24 mouse cellular contexts compared by ENCODE assay signal in genomic region chr13:81689587-81689986, GRCm38 (mm10). TPM values are rescaled to one million over a fixed set of nuclear protein-coding genes. Genes with fewer than 3 reads are reported as not detected.
DNase-seq lines count a peak whose midpoint lies in the region; ATAC-seq and TF ChIP-seq lines count a peak whose summit lies in the region.
"Had no signal": no experiment of that assay in that cellular context is flagged by ENCODE, and none has a peak within 500 bp of the region (broad histone marks: within the 10 kb centered on the region; RNA-seq: fewer than 3 reads in every experiment).

No protein-coding gene starts in this region.

- 0 out of 2 replicates have a peak overlapping the region, but pooled peaks have one; percentile 29 for H3K27ac ChIP-seq in heart, embryonic 10.5 days
- H3K27ac ChIP-seq in liver, embryonic 11.5 days (ENCODE audit: low read depth, low read length), result no peak overlapping the region
- H3K27ac ChIP-seq in forebrain, embryonic 14.5 days (ENCODE audit: low read depth, low read length), result no peak overlapping the region
- H3K27ac ChIP-seq: forebrain, embryonic 15.5 days; hindbrain, embryonic 14.5 days; left cerebral cortex, adult 2 months; limb, embryonic 10.5 days had no signal

- H3K9ac ChIP-seq in liver, embryonic 11.5 days (ENCODE audit: low read depth, low read length), result no peak overlapping the region
- H3K9ac ChIP-seq in forebrain, embryonic 14.5 days (ENCODE audit: low read length), result no peak overlapping the region
- H3K9ac ChIP-seq: forebrain, embryonic 15.5 days; hindbrain, embryonic 14.5 days had no signal

- no peaks in the 10 kb centered on the region for H3K9me3 ChIP-seq in heart, embryonic 10.5 days
- no peaks in the 10 kb centered on the region for H3K9me3 ChIP-seq in G1E (replicated peaks)
- no peaks in the 10 kb centered on the region for H3K9me3 ChIP-seq in liver, embryonic 11.5 days (ENCODE audit: control insufficient read depth, low read length)
- no peaks in the 10 kb centered on the region for H3K9me3 ChIP-seq in forebrain, embryonic 14.5 days (replicated peaks; ENCODE audit: control insufficient read depth, low read length)
- H3K9me3 ChIP-seq: forebrain, embryonic 15.5 days; limb, embryonic 10.5 days; megakaryocyte, embryonic 14.5 days had no signal

- 87% methylated on average over 3 of the region's 3 CpGs for WGBS in heart, embryonic 10.5 days
- WGBS in liver, embryonic 11.5 days, result 75% methylated on average over 3 of the region's 3 CpGs
- 89% methylated on average over 3 of the region's 3 CpGs for WGBS in forebrain, embryonic 14.5 days

- H3K27me3 ChIP-seq in heart, embryonic 10.5 days (ENCODE audit: insufficient read depth, poor library complexity, severe bottlenecking), result no peaks in the 10 kb centered on the region
- H3K27me3 ChIP-seq in G1E (ENCODE audit: insufficient read depth, low read length), result no peaks in the 10 kb centered on the region
- H3K27me3 ChIP-seq in liver, embryonic 11.5 days (replicated peaks; ENCODE audit: control insufficient read depth, insufficient read depth, low read length), result no peaks in the 10 kb centered on the region
- no peaks in the 10 kb centered on the region for H3K27me3 ChIP-seq in forebrain, embryonic 14.5 days (replicated peaks; ENCODE audit: control insufficient read depth, insufficient read depth, low read length)
- H3K27me3 ChIP-seq: forebrain, embryonic 15.5 days; megakaryocyte, embryonic 14.5 days had no signal

- no peak overlapping the region for H3K4me3 ChIP-seq in heart, embryonic 10.5 days
- H3K4me3 ChIP-seq in G1E (ENCODE audit: low read depth, low read length), result peak overlapping the region; percentile 27; the same call in 1 of the 2 replicates
- H3K4me3 ChIP-seq in liver, embryonic 11.5 days (ENCODE audit: low read depth, low read length), result no peak overlapping the region
- H3K4me3 ChIP-seq in forebrain, embryonic 14.5 days (ENCODE audit: low read depth, low read length), result no peak overlapping the region
- H3K4me3 ChIP-seq: forebrain, embryonic 15.5 days; left cerebral cortex, adult 2 months; limb, embryonic 10.5 days; megakaryocyte, embryonic 14.5 days had no signal

- H3K4me1 ChIP-seq in heart, embryonic 10.5 days, result peaks cover 17% of the 10 kb centered on the region
- H3K4me1 ChIP-seq in G1E (ENCODE audit: insufficient read depth, low read depth, low read length), result peaks cover 45% of the 10 kb centered on the region
- peaks cover 14% of the 10 kb centered on the region for H3K4me1 ChIP-seq in liver, embryonic 11.5 days (replicated peaks; ENCODE audit: control insufficient read depth, insufficient read depth, low read length)
- no peaks in the 10 kb centered on the region for H3K4me1 ChIP-seq in forebrain, embryonic 14.5 days (ENCODE audit: control insufficient read depth, insufficient read depth, low read length)
- H3K4me1 ChIP-seq: forebrain, embryonic 15.5 days; limb, embryonic 10.5 days had no signal

- DNase-seq in heart, embryonic 10.5 days (ENCODE audit: low spot score), result peak; percentile 77
- DNase-seq in heart, postnatal 4 days, result no peak
- DNase-seq in G1E (ENCODE audit: low spot score), result no peak
- no peak for DNase-seq in liver, embryonic 11.5 days (ENCODE audit: low spot score)
- no peak for DNase-seq in thymus, postnatal 4 days
- DNase-seq in forebrain, embryonic 14.5 days (ENCODE audit: low spot score), result no peak
- DNase-seq in urinary bladder, postnatal 4 days (ENCODE audit: low spot score in 2 of 2), result no peak
- DNase-seq: cerebellum, adult 9-10 months; gastrocnemius, postnatal 36 days; kidney, adult 8-10 months; kidney, postnatal 36 days; layer of hippocampus, adult 9-11 months; lung, adult 2 months; retina, postnatal 1 day had no signal

- peak overlapping the region; percentile 51; the same call in 1 of the 2 replicates for H3K4me2 ChIP-seq in liver, embryonic 11.5 days
- no peak overlapping the region for H3K4me2 ChIP-seq in forebrain, embryonic 14.5 days (ENCODE audit: low read length)
- H3K4me2 ChIP-seq: forebrain, embryonic 15.5 days; hindbrain, embryonic 14.5 days had no signal

- H3K36me3 ChIP-seq in heart, embryonic 10.5 days, result peaks cover 21% of the 10 kb centered on the region
- peaks cover 67% of the 10 kb centered on the region for H3K36me3 ChIP-seq in G1E (replicated peaks)
- H3K36me3 ChIP-seq in liver, embryonic 11.5 days (ENCODE audit: control insufficient read depth, insufficient read depth, low read length), result peaks cover 12% of the 10 kb centered on the region; the same call in 1 of the 2 replicates
- no peaks in the 10 kb centered on the region for H3K36me3 ChIP-seq in forebrain, embryonic 14.5 days (ENCODE audit: control insufficient read depth, insufficient read depth, low read length)
- H3K36me3 ChIP-seq: forebrain, embryonic 15.5 days had no signal

- TF ChIP-seq CTCF in G1E (IDR thresholded peaks at IDR 0.05; ENCODE audit: low read depth, low read length), result no peak

- no peak for ATAC-seq in G1E (ENCODE audit: extremely low read depth, insufficient number of reproducible peaks, low FRiP score, poor library complexity, severe bottlenecking)
- peak; percentile 34 for ATAC-seq in liver, embryonic 11.5 days (replicated peaks; ENCODE audit: low FRiP score)
- ATAC-seq in megakaryocyte-erythroid progenitor cell, adult 5-6 weeks (replicated peaks; ENCODE audit: low FRiP score, low TSS enrichment, poor library complexity, severe bottlenecking), result peak; percentile 36; the same call in 1 of the 2 replicates
- ATAC-seq in forebrain, embryonic 14.5 days, result no peak
- ATAC-seq: CD4-positive, CD25-positive, alpha-beta regulatory T cell, adult 4 months; forebrain, embryonic 15.5 days; midbrain, embryonic 16.5 days had no signal

RNA-seq across cellular contexts. Expression of gene Polr3g, which starts 21.2 kb away (rescaled TPM):
- polyA plus RNA-seq in heart, embryonic 10.5 days (2016; fragmentation: Nextera tagmentation; extraction: Ambion mirVana), result 32.1 and 32.6 TPM in 2 replicates
- total RNA-seq in heart, postnatal 4 days (2021), result 1 to 10 TPM; 3.4 to 4.4 TPM
- total RNA-seq in G1E (2014; fragmentation: Nextera tagmentation), result 32.7 and 46.3 TPM in 2 replicates
- 43.7 and 46.2 TPM in 2 replicates for total RNA-seq in G1E (2017)
- 1.1 and 2.0 TPM in 2 replicates for polyA plus RNA-seq in G1E (2012)
- 22.9 and 26.3 TPM in 2 replicates for polyA plus RNA-seq in liver, embryonic 11.5 days (2014; fragmentation: Nextera tagmentation; extraction: Ambion mirVana)
- 28.5 and 38.2 TPM in 2 replicates for total RNA-seq in megakaryocyte-erythroid progenitor cell, adult 5-6 weeks (2014; fragmentation: Nextera tagmentation)
- 31.6 and 39.2 TPM in 2 replicates for total RNA-seq in megakaryocyte-erythroid progenitor cell, adult 5-6 weeks (2017)
- polyA plus RNA-seq in forebrain, embryonic 14.5 days (2014; fragmentation: Nextera tagmentation; extraction: Ambion mirVana), result 2.9 and 3.4 TPM in 2 replicates

RNA-seq across cellular contexts. Expression of gene Mblac2, which starts 21.6 kb away (rescaled TPM):
- 5.7 and 6.2 TPM in 2 replicates for polyA plus RNA-seq in heart, embryonic 10.5 days (2016; fragmentation: Nextera tagmentation; extraction: Ambion mirVana)
- 1 to 10 TPM; 2.4 to 3.0 TPM for total RNA-seq in heart, postnatal 4 days (2021)
- 7.8 and 9.9 TPM in 2 replicates for total RNA-seq in G1E (2014; fragmentation: Nextera tagmentation)
- 5.1 and 6.1 TPM in 2 replicates for total RNA-seq in G1E (2017)
- polyA plus RNA-seq in G1E (2012), result 0.62 and 0.75 TPM in 2 replicates
- polyA plus RNA-seq in liver, embryonic 11.5 days (2014; fragmentation: Nextera tagmentation; extraction: Ambion mirVana), result 3.7 and 5.2 TPM in 2 replicates
- total RNA-seq in megakaryocyte-erythroid progenitor cell, adult 5-6 weeks (2014; fragmentation: Nextera tagmentation), result 3.4 and 9.1 TPM in 2 replicates
- 2.4 and 4.3 TPM in 2 replicates for total RNA-seq in megakaryocyte-erythroid progenitor cell, adult 5-6 weeks (2017)
- 23.8 and 33.6 TPM in 2 replicates for polyA plus RNA-seq in forebrain, embryonic 14.5 days (2014; fragmentation: Nextera tagmentation; extraction: Ambion mirVana)
- polyA plus RNA-seq: erythroblast, embryonic 14.5 days had no signal

RNA-seq across cellular contexts. Expression of gene Lysmd3, which starts 32.1 kb away (rescaled TPM):
- polyA plus RNA-seq in heart, embryonic 10.5 days (2016; fragmentation: Nextera tagmentation; extraction: Ambion mirVana), result 26.8 and 27.0 TPM in 2 replicates
- total RNA-seq in heart, postnatal 4 days (2021), result 10 to 100 TPM; 15.9 to 20.3 TPM
- 52.9 and 64.9 TPM in 2 replicates for total RNA-seq in G1E (2014; fragmentation: Nextera tagmentation)
- 30.1 and 55.0 TPM in 2 replicates for total RNA-seq in G1E (2017)
- polyA plus RNA-seq in G1E (2012), result 3.6 and 4.4 TPM in 2 replicates
- polyA plus RNA-seq in liver, embryonic 11.5 days (2014; fragmentation: Nextera tagmentation; extraction: Ambion mirVana), result 22.4 and 29.3 TPM in 2 replicates
- total RNA-seq in megakaryocyte-erythroid progenitor cell, adult 5-6 weeks (2014; fragmentation: Nextera tagmentation), result 13.7 and 21.5 TPM in 2 replicates
- 29.1 and 31.8 TPM in 2 replicates for total RNA-seq in megakaryocyte-erythroid progenitor cell, adult 5-6 weeks (2017)
- 25.2 and 28.8 TPM in 2 replicates for polyA plus RNA-seq in forebrain, embryonic 14.5 days (2014; fragmentation: Nextera tagmentation; extraction: Ambion mirVana)

RNA-seq across cellular contexts. Expression of gene Adgrv1, which starts 56.6 kb away (rescaled TPM):
- polyA plus RNA-seq in heart, embryonic 10.5 days (2016; fragmentation: Nextera tagmentation; extraction: Ambion mirVana), result 1.5 and 2.7 TPM in 2 replicates
- total RNA-seq in heart, postnatal 4 days (2021), result 1 to 10 TPM; 1.5 to 2.0 TPM
- not detected in 2 replicates for total RNA-seq in G1E (2014; fragmentation: Nextera tagmentation)
- total RNA-seq in G1E (2017), result 0.41 and 0.49 TPM in 2 replicates
- polyA plus RNA-seq in G1E (2012), result not detected in 2 replicates
- 0.40 and 0.58 TPM in 2 replicates for polyA plus RNA-seq in liver, embryonic 11.5 days (2014; fragmentation: Nextera tagmentation; extraction: Ambion mirVana)
- not detected in 2 replicates for total RNA-seq in megakaryocyte-erythroid progenitor cell, adult 5-6 weeks (2014; fragmentation: Nextera tagmentation)
- not detected in 2 replicates for total RNA-seq in megakaryocyte-erythroid progenitor cell, adult 5-6 weeks (2017)
- polyA plus RNA-seq in forebrain, embryonic 14.5 days (2014; fragmentation: Nextera tagmentation; extraction: Ambion mirVana), result 14.7 and 14.8 TPM in 2 replicates
- total RNA-seq: common myeloid progenitor, adult 5-6 weeks; gastrocnemius, postnatal 36 days had no signal
- polyA plus RNA-seq: CD4-positive, CD25-positive, alpha-beta regulatory T cell, adult 4 months had no signal

Comparison
In these comparisons a context has a peak if more than half of its experiments do, and no peak if none do; other contexts are left out.
1. ATAC-seq: peak in liver, embryonic 11.5 days (single experiment) and megakaryocyte-erythroid progenitor cell, adult 5-6 weeks (single experiment); none in G1E (single experiment) and forebrain, embryonic 14.5 days (single experiment).